Mouse (Mus musculus) myocyte (in vitro differentiated cells): Measurements from ENCODE around the gene Mdm2.

Source experiments
- E2F4 ChIP-seq: IDR thresholded peaks from one replicate; pipeline ENCODE4 v1.6.1; 2011; ENCODE audit warnings: mild to moderate bottlenecking, control low read depth, moderate library complexity; ENCODE audit not compliant: insufficient read depth
- MAX ChIP-seq: IDR thresholded peaks from one replicate; pipeline ENCODE4 v1.6.1; 2011; ENCODE audit warnings: low read depth, mild to moderate bottlenecking, control low read depth
- MYOD1 ChIP-seq, 3 experiments: IDR thresholded peaks; one replicate each; pipeline ENCODE4 v1.6.1; 2011; ENCODE audit warnings: control low read depth in 2 of 3, low read depth in 2 of 3, mild to moderate bottlenecking in 2 of 3, moderate library complexity in 1 of 3; ENCODE audit not compliant: insufficient read length in 2 of 3, control insufficient read depth in 1 of 3
- MYOG ChIP-seq, 3 experiments: IDR thresholded peaks; one replicate each; pipeline ENCODE4 v1.6.1; 2011; ENCODE audit warnings: control low read depth in 2 of 3, low read depth in 2 of 3, mild to moderate bottlenecking in 2 of 3; ENCODE audit not compliant: insufficient read length in 2 of 3, control insufficient read depth in 1 of 3, insufficient read depth in 1 of 3
- POLR2A ChIP-seq: IDR thresholded peaks from one replicate; pipeline ENCODE4 v1.6.1; 2011; ENCODE audit warnings: low read depth, mild to moderate bottlenecking, control low read depth, moderate library complexity; ENCODE audit not compliant: insufficient read length
- TCF12 ChIP-seq: IDR thresholded peaks from one replicate; pipeline ENCODE4 v1.6.1; 2011; ENCODE audit warnings: mild to moderate bottlenecking, control low read depth; ENCODE audit not compliant: poor library complexity, insufficient read depth, severe bottlenecking
- USF1 ChIP-seq: IDR thresholded peaks from one replicate; pipeline ENCODE4 v1.6.1; 2011; ENCODE audit warnings: low read depth, mild to moderate bottlenecking, control low read depth, moderate library complexity

- TF ChIP-seq POLR2A (no peak), TCF12 (no peak), MAX (no peak), USF1 (no peak), E2F4 (no peak), MYOD1 (IDR thresholded peaks at IDR 0.05; ENCODE audit: control insufficient read depth in 1 of 3, insufficient read length in 2 of 3, low read depth in 2 of 3) (no peak), MYOG (IDR thresholded peaks at IDR 0.05; ENCODE audit: control insufficient read depth in 1 of 3, insufficient read depth in 1 of 3, insufficient read length in 2 of 3, low read depth in 2 of 3) (no peak)
Measured at GRCm38 (mm10) chr10:117725671-117726070, 15.1 kb upstream of the Mdm2 start.
